Comparison of ENCODE assay signal across 9 mouse cellular contexts in the genomic region with DNA sequence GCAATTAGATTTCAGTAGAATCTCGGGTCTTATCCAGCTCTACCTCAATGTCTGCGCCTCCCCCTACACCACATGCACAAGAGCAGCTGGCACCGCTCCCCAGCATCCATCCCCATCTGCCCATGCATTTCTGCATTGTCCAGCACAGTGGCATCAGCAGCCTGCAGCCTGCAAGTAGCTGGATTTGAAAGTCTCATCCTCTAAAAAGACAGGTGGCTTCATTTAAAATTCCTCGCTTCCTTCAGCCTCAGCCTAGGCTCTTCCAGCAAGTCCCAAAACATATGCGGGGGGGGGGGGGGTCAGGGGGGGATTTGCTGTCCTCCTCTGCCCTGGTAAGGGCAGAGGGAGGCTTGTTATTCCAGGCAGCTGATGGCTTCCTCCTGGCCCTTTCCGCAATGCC.
DNase-seq lines count a peak whose midpoint lies in the region; ATAC-seq lines count a peak whose summit lies in the region.
"Had no signal": no experiment of that assay in that cellular context is flagged by ENCODE, and none has a peak within 500 bp of the region (broad histone marks: within the 10 kb centered on the region; RNA-seq: fewer than 3 reads in every experiment).

No protein-coding gene starts in this region.

- no peaks in the 10 kb centered on the region for H3K9me3 ChIP-seq in midbrain, embryonic 13.5 days
- H3K9me3 ChIP-seq in midbrain, embryonic 16.5 days (replicated peaks; ENCODE audit: control insufficient read depth, low read length, poor library complexity, severe bottlenecking) = no peaks in the 10 kb centered on the region
- H3K9me3 ChIP-seq in forebrain, embryonic 15.5 days = no peaks in the 10 kb centered on the region
- H3K9me3 ChIP-seq: intestine, embryonic 15.5 days had no signal

- no peak overlapping the region for H3K9ac ChIP-seq in midbrain, embryonic 13.5 days (replicated peaks)
- H3K9ac ChIP-seq in midbrain, embryonic 16.5 days (ENCODE audit: low read depth, low read length) = no peak overlapping the region
- H3K9ac ChIP-seq in forebrain, embryonic 15.5 days (replicated peaks) = no peak overlapping the region
- H3K9ac ChIP-seq: intestine, embryonic 15.5 days had no signal

- H3K4me1 ChIP-seq in midbrain, embryonic 13.5 days (replicated peaks) = peaks cover 10% of the 10 kb centered on the region
- peaks cover 9% of the 10 kb centered on the region for H3K4me1 ChIP-seq in midbrain, embryonic 16.5 days (ENCODE audit: control insufficient read depth, insufficient read depth, low read length)
- H3K4me1 ChIP-seq in forebrain, embryonic 15.5 days = peaks cover 16% of the 10 kb centered on the region
- H3K4me1 ChIP-seq: intestine, embryonic 15.5 days had no signal

- DNase-seq in layer of hippocampus, postnatal 36 days = peak; percentile 41 to 44
- peak; percentile 16 to 20 for DNase-seq in right cerebral cortex, postnatal 36 days (ENCODE audit: low spot score in 2 of 2)
- no peak for DNase-seq in heart, adult 8-10 months (ENCODE audit: low spot score)
- DNase-seq in gastrocnemius, postnatal 14 days = no peak

- peak; percentile 68; the same call in 1 of the 2 replicates for ATAC-seq in midbrain, embryonic 13.5 days
- ATAC-seq in midbrain, embryonic 16.5 days = no peak
- ATAC-seq in forebrain, embryonic 15.5 days (replicated peaks) = peak; percentile 69; the same call in 1 of the 2 replicates
- ATAC-seq: intestine, embryonic 15.5 days; Patski had no signal

- no peaks in the 10 kb centered on the region for H3K36me3 ChIP-seq in midbrain, embryonic 13.5 days
- no peaks in the 10 kb centered on the region for H3K36me3 ChIP-seq in midbrain, embryonic 16.5 days (ENCODE audit: control insufficient read depth, insufficient read depth, low read length)
- no peaks in the 10 kb centered on the region for H3K36me3 ChIP-seq in forebrain, embryonic 15.5 days
- H3K36me3 ChIP-seq: intestine, embryonic 15.5 days had no signal

- no peak overlapping the region for H3K4me2 ChIP-seq in midbrain, embryonic 13.5 days (replicated peaks)
- no peak overlapping the region for H3K4me2 ChIP-seq in midbrain, embryonic 16.5 days (ENCODE audit: low read length)
- no peak overlapping the region for H3K4me2 ChIP-seq in forebrain, embryonic 15.5 days (replicated peaks)
- H3K4me2 ChIP-seq: intestine, embryonic 15.5 days had no signal

- intact Hi-C loops in gastrocnemius, postnatal 14 days (cut with DNase I; ENCODE audit: low total_unique reads) = no loop called here

- H3K4me3 ChIP-seq in midbrain, embryonic 13.5 days (replicated peaks) = no peak overlapping the region
- no peak overlapping the region for H3K4me3 ChIP-seq in midbrain, embryonic 16.5 days (ENCODE audit: low read depth, low read length)
- H3K4me3 ChIP-seq in forebrain, embryonic 15.5 days = no peak overlapping the region
- H3K4me3 ChIP-seq: intestine, embryonic 15.5 days had no signal

- WGBS in midbrain, embryonic 13.5 days = 57% methylated on average over 6 of the region's 6 CpGs
- WGBS in midbrain, embryonic 16.5 days = 58% methylated on average over 5 of the region's 6 CpGs
- WGBS in forebrain, embryonic 15.5 days = 54% methylated on average over 6 of the region's 6 CpGs

- H3K27me3 ChIP-seq in midbrain, embryonic 13.5 days = no peaks in the 10 kb centered on the region
- H3K27me3 ChIP-seq in midbrain, embryonic 16.5 days (ENCODE audit: control insufficient read depth, insufficient read depth, low read depth, low read length) = no peaks in the 10 kb centered on the region
- no peaks in the 10 kb centered on the region for H3K27me3 ChIP-seq in forebrain, embryonic 15.5 days
- H3K27me3 ChIP-seq: intestine, embryonic 15.5 days; Patski had no signal

- H3K27ac ChIP-seq in midbrain, embryonic 13.5 days = no peak overlapping the region
- H3K27ac ChIP-seq in midbrain, embryonic 16.5 days (ENCODE audit: low read length) = no peak overlapping the region
- H3K27ac ChIP-seq in forebrain, embryonic 15.5 days (replicated peaks) = no peak overlapping the region; the same call in 1 of the 2 replicates
- H3K27ac ChIP-seq: intestine, embryonic 15.5 days had no signal

Comparison
In these comparisons a context has a peak if more than half of its experiments do, and no peak if none do; other contexts are left out.
1. DNase-seq: peak in layer of hippocampus, postnatal 36 days (2 of 2) and right cerebral cortex, postnatal 36 days (2 of 2); none in heart, adult 8-10 months (single experiment) and gastrocnemius, postnatal 14 days (single experiment).